Mouse (Mus musculus) embryonic facial prominence, embryonic 11.5 days (tissue): ENCODE results near the gene Sp7. TPM values are rescaled to one million over a fixed set of nuclear protein-coding genes. Genes with fewer than 3 reads are reported as not detected.

Experiments
- ATAC-seq: fragments of 200-750 bp; cut with Nextera tagmentation; replicated peaks from 2 replicates; pipeline ENCODE4 v1.8.0; 2017; ENCODE audit warnings: low read depth; ENCODE audit not compliant: insufficient number of reproducible peaks, low FRiP score, low TSS enrichment
- DNase-seq: peaks from one replicate; pipeline ENCODE4 v3.0.0-alpha.2; 2015; ENCODE audit warnings: low spot score
- H3K27ac ChIP-seq: fragments of 300-500 bp; sonication (generic); replicated peaks from 2 replicates; pipeline ENCODE4 v1.5.1; 2014; ENCODE audit warnings: mild to moderate bottlenecking, low read depth, low read length, control low read depth
- H3K27me3 ChIP-seq: fragments of 300-500 bp; sonication (generic); 2 replicates; pipeline ENCODE4 v1.6.1; 2014; ENCODE audit warnings: mild to moderate bottlenecking, low read length, moderate library complexity, mixed read lengths; ENCODE audit not compliant: control insufficient read depth, insufficient read depth
- H3K36me3 ChIP-seq: fragments of 300-500 bp; sonication (generic); replicated peaks from 2 replicates; pipeline ENCODE4 v1.6.1; 2014; ENCODE audit warnings: low read depth, mild to moderate bottlenecking, low read length, moderate library complexity, mixed read lengths; ENCODE audit not compliant: control insufficient read depth, insufficient read depth
- H3K4me1 ChIP-seq: fragments of 300-500 bp; sonication (generic); 2 replicates; pipeline ENCODE4 v1.6.1; 2014; ENCODE audit warnings: low read length, mixed read lengths; ENCODE audit not compliant: control insufficient read depth, insufficient read depth
- H3K4me2 ChIP-seq: fragments of 300-500 bp; sonication (generic); 2 replicates; pipeline ENCODE4 v1.6.1; 2014; ENCODE audit warnings: low read depth, mild to moderate bottlenecking, control low read depth, low read length, moderate library complexity
- H3K4me3 ChIP-seq: fragments of 300-500 bp; sonication (generic); 2 replicates; pipeline ENCODE4 v1.5.1; 2014; ENCODE audit warnings: low read depth, low read length, control low read depth
- H3K9ac ChIP-seq: fragments of 300-500 bp; sonication (generic); replicated peaks from 2 replicates; pipeline ENCODE4 v1.6.1; 2014; ENCODE audit warnings: mild to moderate bottlenecking, control low read depth, low read length
- H3K9me3 ChIP-seq: fragments of 300-500 bp; sonication (generic); replicated peaks from 2 replicates; pipeline ENCODE4 v1.6.1; 2016; ENCODE audit warnings: mild to moderate bottlenecking, low read length, inconsistent platforms, mixed read lengths; ENCODE audit not compliant: control insufficient read depth
- WGBS: fragments of 180-500 bp; shearing (Covaris S2); extraction: QIAGEN DNeasy Blood & Tissue Kit; methylation state at CpG from one replicate; pipeline ENCODE4 v1.1.7; 2014; 5-methylcytosine and 5-hydroxymethylcytosine counted together
- polyA plus RNA-seq: library from polyadenylated mRNA; unstranded; fragments of >200 nt; fragmentation: Nextera tagmentation; extraction: Ambion mirVana; gene quantifications from 2 replicates; pipeline ENCODE4 v1.2.1, GENCODE M21; 2014

The Sp7 gene
- polyA plus RNA-seq, 1 experiment from 2014 or later = 2.4 TPM

DNA sequence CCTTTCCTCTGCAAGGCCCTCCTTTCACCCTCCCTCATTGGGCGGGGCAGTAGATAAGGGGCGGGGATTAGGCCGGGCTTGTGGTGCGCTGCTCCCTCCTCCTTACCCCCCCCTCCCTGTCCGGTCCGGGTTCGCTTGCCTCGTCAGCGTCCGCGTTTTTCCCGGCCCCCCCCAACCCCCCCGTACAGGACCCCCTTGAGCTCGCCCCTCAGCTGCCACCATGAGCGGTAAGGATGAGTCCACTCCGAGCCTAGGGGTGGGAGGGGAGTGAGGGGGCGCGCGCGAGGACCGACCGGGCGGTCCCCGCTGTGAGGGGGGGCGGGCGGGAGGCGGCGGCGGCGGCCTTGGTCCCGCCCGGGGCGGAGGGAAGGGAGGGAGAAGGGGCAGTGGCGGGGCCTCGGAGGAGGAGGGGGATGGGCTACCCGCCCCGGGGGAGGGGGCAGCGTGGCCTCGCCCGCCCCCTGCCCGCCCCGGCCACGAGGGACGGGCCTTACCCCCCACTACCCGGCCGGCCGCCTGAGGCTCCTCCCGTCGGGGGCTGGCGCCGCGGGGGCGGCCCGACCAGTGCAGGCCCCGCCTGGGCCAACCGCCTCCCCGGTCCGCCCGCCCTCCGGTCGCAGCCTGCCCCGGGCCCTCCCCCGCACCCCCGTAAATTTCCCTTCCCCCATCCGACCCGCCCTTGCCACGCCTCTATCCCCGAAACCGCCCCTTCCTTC is 39.4 kb upstream of the Sp7 start:
- Histone ChIP-seq H3K36me3 (peaks cover 16% of the 10 kb centered on the region), H3K9ac (peak overlapping the region; percentile 87), H3K27me3 (no peaks in the 10 kb centered on the region), H3K9me3 (no peaks in the 10 kb centered on the region), H3K27ac (peak overlapping the region; percentile 98), H3K4me3 (peak overlapping the region; percentile 80), H3K4me1 (no peaks in the 10 kb centered on the region), H3K4me2 (peak overlapping the region; percentile 44)
- ATAC-seq (no peak), DNase-seq (peak; percentile 79)
- under 1% methylated on average over 30 of the region's 69 CpGs for WGBS

DNA sequence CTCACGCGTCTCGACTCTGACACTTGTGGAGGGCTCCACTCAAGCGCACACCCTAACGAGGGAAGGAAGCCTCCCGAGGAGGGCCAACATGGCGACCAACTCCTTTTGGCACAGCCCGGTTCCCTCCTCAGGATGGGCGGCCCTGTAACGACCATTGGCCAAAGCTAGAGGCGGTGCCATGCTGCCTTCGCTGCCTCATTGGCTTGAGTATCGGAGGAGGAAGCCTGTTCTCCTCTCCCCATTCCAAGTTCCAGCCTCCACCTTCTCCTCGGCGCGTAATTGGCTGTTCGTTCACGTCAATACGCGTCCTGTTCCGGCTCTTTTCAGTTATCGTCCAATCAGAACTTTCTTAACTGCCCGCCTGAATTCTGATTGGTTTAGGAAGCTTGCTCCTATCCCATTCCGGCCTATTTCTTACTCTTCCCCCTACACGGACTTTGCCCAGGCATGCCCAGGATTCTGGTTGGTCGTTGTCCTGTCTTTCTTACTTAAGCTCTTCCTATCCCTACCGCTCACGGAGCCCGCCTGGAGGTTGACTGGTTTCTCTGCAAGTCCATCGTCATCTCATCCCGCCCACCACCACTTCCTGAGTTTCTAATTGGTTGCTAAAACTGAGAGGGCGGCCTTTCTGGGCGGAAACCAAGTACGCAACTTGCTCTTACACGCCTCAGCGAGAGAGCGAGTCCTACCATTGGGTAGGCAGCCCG is 38.7 kb upstream of the Sp7 start, which contains the start of gene Sp1:
Gene Sp1 (plus strand): TSS at position 655 of the 707 bp plus-strand sequence.
- Histone ChIP-seq H3K9ac (peak within 1 kb of the TSS; percentile 87), H3K27ac (peak within 1 kb of the TSS; percentile 99), H3K4me3 (peak within 1 kb of the TSS; percentile 80), H3K36me3 (peaks cover 14% of the 10 kb centered on the region), H3K9me3 (no peaks in the 10 kb centered on the region), H3K4me2 (peak within 1 kb of the TSS; percentile 64), H3K27me3 (no peaks in the 10 kb centered on the region), H3K4me1 (no peaks in the 10 kb centered on the region)
- DNase-seq (peak; percentile 99), ATAC-seq (peak; percentile 100)
- WGBS = under 1% methylated on average over 38 of the region's 38 CpGs

DNA sequence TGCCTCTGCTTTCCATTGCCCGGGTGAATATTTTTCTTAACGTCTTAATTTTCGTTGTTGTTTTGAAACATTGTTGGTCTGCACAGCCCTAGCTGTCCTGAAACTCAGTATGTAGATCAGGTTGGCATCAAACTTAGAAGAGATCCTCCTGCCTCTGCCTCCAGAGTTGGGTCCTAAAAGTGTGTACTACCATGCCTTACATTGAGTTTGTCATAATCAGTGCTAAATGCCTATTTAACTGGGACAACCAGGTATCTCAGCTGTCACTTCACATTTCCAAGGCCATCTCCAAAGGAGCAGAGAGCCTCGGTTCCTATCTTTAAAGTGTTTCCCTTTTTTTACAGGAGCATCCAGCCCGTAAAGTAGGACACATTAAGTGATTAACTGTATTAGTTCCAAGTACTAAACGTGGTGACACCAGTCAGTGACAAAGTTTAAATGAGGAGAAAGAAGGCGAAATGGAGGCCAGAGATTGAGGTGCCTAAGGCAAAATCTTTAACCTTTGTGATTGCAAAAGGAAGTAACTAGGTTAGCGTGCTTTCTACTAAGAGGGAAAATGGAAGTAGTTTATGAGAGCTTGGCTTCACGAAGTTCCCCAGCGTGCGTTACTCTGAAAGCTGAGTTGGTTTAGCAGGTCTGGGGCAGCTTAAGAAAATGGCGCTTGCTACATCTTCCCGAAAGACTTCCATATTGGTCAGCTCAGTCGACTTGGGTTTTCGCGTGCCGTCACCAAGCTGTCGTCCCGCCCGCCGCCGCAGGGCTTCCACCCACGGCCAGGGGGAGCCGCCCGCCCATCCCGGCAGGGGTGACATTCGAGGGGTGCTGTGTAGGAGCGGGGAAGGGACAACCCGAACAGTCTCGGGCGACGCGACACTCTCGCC is 37.9 kb upstream of the Sp7 start:
- Histone ChIP-seq H3K4me3 (peak overlapping the region; percentile 53), H3K9me3 (no peaks in the 10 kb centered on the region), H3K27ac (peak overlapping the region; percentile 99), H3K36me3 (peaks cover 12% of the 10 kb centered on the region), H3K27me3 (no peaks in the 10 kb centered on the region), H3K4me2 (peak overlapping the region; percentile 64), H3K4me1 (no peaks in the 10 kb centered on the region), H3K9ac (peak overlapping the region; percentile 85)
- peak; percentile 84 for DNase-seq
- ATAC-seq = no peak
- 16% methylated on average over 33 of the region's 34 CpGs for WGBS

DNA sequence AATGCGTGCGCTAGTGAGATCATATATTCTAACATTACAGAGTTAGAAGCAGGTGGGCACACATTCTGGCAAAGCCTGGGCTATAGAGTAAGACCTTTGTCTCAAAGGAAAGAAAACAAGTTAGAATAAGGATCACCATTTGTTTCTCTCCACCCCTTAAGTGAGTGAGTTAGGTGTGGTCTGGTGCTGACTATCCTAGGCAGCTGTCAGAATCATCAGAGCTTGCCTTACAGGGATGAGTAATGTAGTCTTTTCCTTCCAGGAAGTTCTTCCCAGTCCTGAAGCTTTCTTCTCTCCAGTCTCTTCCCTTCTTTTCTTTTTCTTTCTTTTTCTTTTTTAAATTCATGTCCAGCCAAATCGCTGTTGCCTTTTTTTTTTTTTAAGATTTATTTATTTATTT is 35.2 kb upstream of the Sp7 start:
- Histone ChIP-seq H3K4me2 (no peak overlapping the region), H3K4me1 (no peaks in the 10 kb centered on the region; the same call in 1 of the 2 replicates), H3K4me3 (no peak overlapping the region), H3K9me3 (no peaks in the 10 kb centered on the region), H3K9ac (no peak overlapping the region), H3K27ac (no peak overlapping the region), H3K27me3 (no peaks in the 10 kb centered on the region), H3K36me3 (no peaks in the 10 kb centered on the region)
- over 99% methylated on average over 3 of the region's 3 CpGs for WGBS
- ATAC-seq = no peak
- no peak for DNase-seq

DNA sequence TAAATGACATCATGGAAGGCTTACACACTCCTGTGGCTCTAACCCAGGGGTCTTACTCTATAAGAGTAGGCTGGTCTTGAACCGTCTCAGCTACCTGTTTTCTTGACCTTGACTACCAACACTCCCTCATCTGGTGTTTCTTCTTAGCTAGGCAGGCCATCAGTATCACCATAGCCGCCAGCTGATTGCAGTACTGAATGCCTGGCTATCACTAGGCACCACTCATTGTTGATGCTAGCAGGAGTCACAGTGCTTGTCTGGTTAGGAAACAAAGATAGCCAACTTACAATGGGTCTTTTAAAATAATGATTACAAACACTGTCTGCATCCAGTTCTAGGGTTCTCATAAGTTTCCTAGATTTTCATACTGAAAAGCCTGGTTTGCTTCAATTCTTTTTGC is 34.3 kb upstream of the Sp7 start:
- ATAC-seq = no peak

DNA sequence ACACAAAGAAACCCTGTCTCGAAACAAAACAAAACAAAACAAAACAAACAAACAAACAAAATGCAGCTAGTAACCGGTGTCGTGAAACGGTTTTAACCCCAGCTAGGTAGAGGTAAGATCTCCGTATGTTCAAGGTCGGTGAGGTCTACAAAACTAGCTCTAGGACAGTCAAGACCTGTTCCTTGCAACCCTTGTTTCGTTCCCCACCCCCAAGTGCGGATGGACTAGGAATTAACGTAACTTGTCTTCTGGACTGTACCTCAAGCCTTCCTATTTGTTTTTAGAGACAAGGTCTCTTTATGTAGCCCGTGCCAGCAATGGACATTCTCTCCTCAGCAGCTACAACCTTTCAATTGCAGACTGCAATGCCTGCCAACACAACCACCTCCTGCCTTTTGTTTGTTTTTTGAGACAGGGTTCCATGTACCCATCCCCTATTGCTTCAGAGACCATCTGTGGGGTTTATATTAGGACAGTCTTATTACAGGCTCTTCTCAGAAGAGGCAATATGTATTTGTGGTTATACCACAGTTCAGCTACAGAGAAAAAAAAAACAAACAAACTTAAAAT is 33.6 kb upstream of the Sp7 start:
- Histone ChIP-seq H3K4me2 (no peak overlapping the region), H3K4me3 (no peak overlapping the region)
- WGBS = 76% methylated on average over 10 of the region's 10 CpGs

More for the DNA sequence above, 34.3 kb upstream of the Sp7 start:
- no peaks in the 10 kb centered on the region for H3K36me3 ChIP-seq
- H3K9ac ChIP-seq = no peak overlapping the region
- no peak for DNase-seq
- no peak overlapping the region for H3K27ac ChIP-seq
- H3K4me2 ChIP-seq = no peak overlapping the region
- 59% methylated on average over 2 of the region's 2 CpGs for WGBS
- no peak overlapping the region for H3K4me3 ChIP-seq
- no peaks in the 10 kb centered on the region; the same call in 1 of the 2 replicates for H3K4me1 ChIP-seq
- no peaks in the 10 kb centered on the region for H3K27me3 ChIP-seq
- no peaks in the 10 kb centered on the region for H3K9me3 ChIP-seq

DNA sequence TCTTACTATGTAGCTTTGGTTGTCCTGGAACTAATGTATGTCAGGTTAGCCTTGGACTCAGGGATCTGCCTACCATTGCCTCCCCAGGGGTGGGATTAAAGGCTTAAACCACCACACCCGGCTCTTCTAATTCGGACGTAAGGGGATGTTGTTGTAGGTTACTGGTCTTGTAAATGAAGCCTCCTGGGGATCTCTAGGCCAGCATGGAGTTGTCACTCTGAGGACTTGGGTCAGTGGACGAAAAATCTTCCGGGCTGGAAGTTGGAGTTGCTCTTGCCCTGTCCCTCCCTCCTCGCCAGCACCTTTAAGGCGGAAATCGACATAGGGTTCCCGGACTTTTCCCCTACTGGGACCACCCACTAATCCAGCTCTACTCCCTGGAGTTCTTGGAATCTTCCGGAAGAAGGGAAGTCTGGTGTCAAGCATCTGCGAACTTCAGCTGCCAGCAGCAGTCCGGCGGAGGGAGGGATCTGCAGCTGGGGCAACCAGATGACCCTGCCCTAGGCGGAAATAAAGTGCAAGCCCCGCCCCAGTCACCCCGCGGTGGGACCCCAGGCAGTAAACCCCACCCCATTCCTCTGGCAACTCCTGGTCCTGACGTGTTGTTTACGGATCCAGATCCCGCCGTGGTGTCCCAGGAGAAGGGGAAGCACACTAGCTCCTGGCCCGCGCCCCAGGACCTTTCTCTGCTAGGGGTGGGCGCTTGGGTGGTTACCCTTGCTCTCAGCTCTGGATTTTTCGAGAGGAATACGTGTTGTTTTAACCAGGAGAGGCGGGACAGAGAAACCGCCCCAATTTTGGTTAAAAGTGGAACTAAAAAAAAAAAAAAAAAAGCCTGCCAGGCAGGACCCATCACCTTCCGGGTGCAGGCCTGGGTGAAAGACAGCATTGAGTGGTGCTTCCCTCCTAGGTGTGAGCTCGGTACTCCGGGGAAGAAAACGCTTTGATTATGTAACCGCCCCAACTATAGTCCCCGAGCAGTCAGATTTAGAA is 32.5 kb upstream of the Sp7 start:
- DNase-seq (peak; percentile 81), ATAC-seq (peak; percentile 80; the same call in 1 of the 2 replicates)
- H3K4me2 ChIP-seq = peak overlapping the region; percentile 70
- H3K4me3 ChIP-seq = peak overlapping the region; percentile 34
- peak overlapping the region; percentile 65 for H3K9ac ChIP-seq
- peak overlapping the region; percentile 63 for H3K27ac ChIP-seq
- WGBS = 3% methylated on average over 34 of the region's 34 CpGs
- no peaks in the 10 kb centered on the region; the same call in 1 of the 2 replicates for H3K4me1 ChIP-seq
- H3K27me3 ChIP-seq = no peaks in the 10 kb centered on the region
- H3K36me3 ChIP-seq = no peaks in the 10 kb centered on the region
- no peaks in the 10 kb centered on the region for H3K9me3 ChIP-seq

More for the DNA sequence above, 33.6 kb upstream of the Sp7 start:
- H3K9me3 ChIP-seq = no peaks in the 10 kb centered on the region
- H3K27ac ChIP-seq = no peak overlapping the region
- ATAC-seq = no peak
- H3K27me3 ChIP-seq = no peaks in the 10 kb centered on the region
- DNase-seq = no peak
- no peak overlapping the region for H3K9ac ChIP-seq
- no peaks in the 10 kb centered on the region for H3K36me3 ChIP-seq
- H3K4me1 ChIP-seq = no peaks in the 10 kb centered on the region; the same call in 1 of the 2 replicates
